Mouse (Mus musculus): ENCODE measurements around the gene Fam25c.
"Not testable (repeated sequence)": the region's sequence is repeated elsewhere in the genome, so short reads cannot be mapped to it uniquely, and the experiment has no call there.

The Fam25c gene

GRCm38 (mm10) chr14:34355301-34355700, at the start of gene Fam25c:
Gene Fam25c, minus strand, starts transcription at chr14:34355433.
- in situ Hi-C loops (cut with MseI, MboI), result no loop called here

GRCm38 (mm10) chr14:34403424-34403823, 48.2 kb upstream of the Fam25c start:
- in situ Hi-C loops (cut with MseI, MboI), result no loop called here

DNA sequence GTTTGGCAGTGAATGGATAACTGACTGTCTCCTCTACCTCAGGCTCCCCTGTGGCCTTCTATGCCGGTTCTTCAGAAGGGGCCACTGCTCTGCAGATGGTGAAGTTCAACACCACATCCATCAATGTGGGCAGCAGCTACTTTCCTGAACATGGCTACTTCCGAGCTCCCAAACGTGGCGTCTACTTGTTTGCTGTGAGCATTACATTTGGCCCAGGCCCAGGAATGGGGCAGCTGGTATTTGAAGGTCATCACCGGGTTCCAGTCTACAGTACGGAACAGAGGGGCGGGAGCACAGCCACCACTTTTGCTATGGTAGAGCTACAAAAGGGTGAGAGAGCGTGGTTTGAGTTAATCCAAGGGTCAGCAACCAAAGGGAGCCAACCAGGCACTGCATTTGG, 47.6 kb upstream of the Fam25c start:
- in situ Hi-C loops (cut with MseI, MboI), result no loop called here

- in situ Hi-C loops (cut with MseI, MboI), result no loop called here
Observed at GRCm38 (mm10) chr14:34401135-34401534, 45.9 kb upstream of the Fam25c start.

GRCm38 (mm10) chr14:34400021-34400420, 44.8 kb upstream of the Fam25c start:
- in situ Hi-C loops (cut with MseI, MboI), result no loop called here

GRCm38 (mm10) chr14:34399301-34399700, 44.1 kb upstream of the Fam25c start:
- in situ Hi-C loops (cut with MseI, MboI), result no loop called here

DNA sequence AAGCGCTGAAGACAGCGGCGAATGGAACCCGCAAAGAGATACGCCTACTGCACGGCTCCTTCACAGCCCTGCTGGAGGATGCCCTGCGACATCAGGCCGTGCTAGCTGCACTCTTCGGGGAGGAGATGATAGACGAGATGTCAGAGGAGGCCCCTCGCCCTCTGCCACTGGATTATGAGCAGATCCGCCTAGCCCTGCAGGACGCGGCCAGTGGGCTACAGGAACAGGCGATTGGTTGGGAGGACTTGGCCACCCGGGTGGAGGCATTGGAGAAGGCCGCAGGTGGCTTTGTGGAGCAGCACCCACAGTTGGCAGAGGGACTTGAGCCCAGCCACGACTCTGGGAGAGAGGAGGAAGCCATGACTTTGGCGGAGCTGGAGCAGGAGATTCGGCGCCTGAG, 43.7 kb upstream of the Fam25c start:
- in situ Hi-C loops (cut with MseI, MboI), result no loop called here

DNA sequence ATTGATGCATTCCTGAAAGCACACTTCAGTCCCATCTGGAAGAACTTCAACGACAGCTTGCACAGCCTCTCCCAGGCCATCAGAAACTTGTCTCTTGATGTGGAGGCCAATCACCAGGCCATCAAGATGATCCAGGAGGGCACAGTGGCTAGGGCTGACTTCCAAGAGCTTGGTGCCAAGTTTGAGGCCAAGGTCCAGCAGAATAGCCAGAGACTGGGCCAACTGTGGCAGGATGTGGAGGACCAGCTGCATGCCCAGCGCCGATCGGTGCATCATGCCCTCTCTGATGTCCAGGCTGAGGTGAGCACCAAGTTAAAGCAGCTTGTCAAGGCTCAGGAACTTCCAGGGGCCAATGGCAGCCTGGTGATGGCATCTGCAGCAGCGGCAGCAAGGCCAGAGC, 42.6 kb upstream of the Fam25c start:
- in situ Hi-C loops (cut with MseI, MboI), result no loop called here

- in situ Hi-C loops (cut with MseI, MboI), result no loop called here
Observed at GRCm38 (mm10) chr14:34393295-34393694, 38.1 kb upstream of the Fam25c start.

- in situ Hi-C loops (cut with MseI, MboI), result no loop called here
Observed at GRCm38 (mm10) chr14:34382921-34383704, 27.9 kb upstream of the Fam25c start.

- in situ Hi-C loops (cut with MseI, MboI), result no loop called here
Observed at GRCm38 (mm10) chr14:34378560-34379331, 23.5 kb upstream of the Fam25c start.

- in situ Hi-C loops (cut with MseI, MboI), result no loop called here
Observed at GRCm38 (mm10) chr14:34377121-34377520, 21.9 kb upstream of the Fam25c start.

DNA sequence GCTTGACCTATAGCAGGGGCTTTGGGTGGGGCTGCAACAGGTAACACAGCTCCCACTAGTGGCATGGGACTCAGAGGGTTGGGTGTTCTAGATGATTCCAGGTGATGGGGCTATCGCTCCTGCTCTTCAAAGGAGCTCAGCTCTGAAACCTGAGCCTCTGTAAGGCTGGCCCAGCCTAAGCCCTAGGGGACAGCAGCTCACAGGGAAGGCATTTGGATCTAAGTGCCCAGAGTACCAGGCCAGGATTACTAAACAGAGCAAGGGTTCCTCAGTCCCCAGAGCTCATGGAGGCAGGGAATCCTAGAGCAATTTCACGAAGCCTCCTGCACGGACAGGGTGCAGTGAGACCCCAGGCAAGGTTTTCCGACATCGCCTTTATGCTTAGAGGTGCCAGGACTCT, 20.7 kb upstream of the Fam25c start:
- in situ Hi-C loops (cut with MseI, MboI), result no loop called here

- in situ Hi-C loops (cut with MseI, MboI), result no loop called here
Observed at GRCm38 (mm10) chr14:34375415-34375904, 20.2 kb upstream of the Fam25c start, which contains the start of gene Mmrn2. Gene Mmrn2, plus strand, starts transcription at chr14:34375465.

DNA sequence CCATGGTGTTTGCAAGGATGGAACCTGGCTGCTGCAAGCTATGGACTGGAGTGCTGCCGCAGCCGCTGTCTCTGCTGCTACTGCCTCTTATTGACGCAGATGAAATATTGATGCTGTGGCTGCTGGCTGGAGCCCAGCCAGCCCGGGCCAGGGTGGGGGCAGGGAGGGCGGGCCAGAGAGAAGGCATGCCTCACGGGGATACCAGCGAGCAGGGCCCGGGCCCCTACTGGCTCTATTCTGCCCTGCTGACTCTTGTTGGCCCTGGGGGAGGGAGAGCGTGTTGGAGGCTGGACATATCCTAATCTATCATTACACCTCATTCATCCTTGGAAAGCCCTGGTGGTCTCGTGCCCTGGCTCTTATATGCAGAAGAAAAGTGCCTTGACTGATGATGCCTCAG, 19.3 kb upstream of the Fam25c start, which contains the start of gene Sncg:
Gene Sncg (minus strand): TSS at position 213 of the 400 bp plus-strand sequence.
- in situ Hi-C loops (cut with MseI, MboI), result no loop called here

- in situ Hi-C loops (cut with MseI, MboI), result no loop called here
Observed at GRCm38 (mm10) chr14:34373581-34373980, 18.3 kb upstream of the Fam25c start.

DNA sequence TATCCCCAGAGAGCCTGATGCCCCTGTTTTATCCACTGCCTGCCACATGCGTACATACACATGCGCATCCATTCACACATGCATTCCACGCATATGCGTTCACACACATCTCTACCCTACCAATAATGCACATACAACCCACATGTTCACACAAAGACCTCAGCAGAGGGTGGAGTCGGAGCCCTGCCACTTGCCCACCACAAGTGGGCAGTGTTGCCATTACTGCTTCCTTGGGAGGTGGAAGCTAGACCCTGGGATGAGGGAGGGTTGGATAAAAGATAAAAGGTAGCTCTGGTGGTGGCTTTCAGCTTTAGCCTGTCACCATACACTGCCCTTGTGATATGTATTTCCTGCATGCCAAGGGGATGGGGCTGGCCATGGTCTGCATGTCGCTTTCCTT, 17.4 kb upstream of the Fam25c start:
- in situ Hi-C loops (cut with MseI, MboI), result no loop called here

GRCm38 (mm10) chr14:34371763-34372162, 16.5 kb upstream of the Fam25c start:
- in situ Hi-C loops (cut with MseI, MboI), result no loop called here

GRCm38 (mm10) chr14:34370921-34371320, 15.7 kb upstream of the Fam25c start:
- in situ Hi-C loops (cut with MseI, MboI), result no loop called here

DNA sequence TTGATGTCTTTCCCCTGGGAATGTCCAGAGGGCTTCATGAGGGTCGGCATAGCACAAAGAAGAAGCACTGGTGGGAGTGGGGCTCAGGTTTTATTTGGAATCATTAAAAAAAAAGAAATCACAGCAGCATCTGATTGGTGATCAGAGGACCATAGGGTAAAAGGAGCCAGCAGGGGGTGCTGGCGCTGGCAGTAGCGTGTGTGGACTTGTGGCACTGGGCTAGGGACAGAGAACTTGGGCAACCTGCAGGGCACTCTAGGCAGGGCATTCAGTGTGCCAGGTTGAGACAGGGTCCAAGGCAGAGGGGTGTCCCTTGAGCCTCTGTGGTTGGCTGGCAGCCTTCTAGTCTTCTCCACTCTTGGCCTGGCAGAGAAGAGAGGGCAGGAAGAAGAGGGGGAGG, 15.0 kb upstream of the Fam25c start:
- in situ Hi-C loops (cut with MseI, MboI), result no loop called here

- in situ Hi-C loops (cut with MseI, MboI), result no loop called here
Observed at GRCm38 (mm10) chr14:34365147-34365507, 9.9 kb upstream of the Fam25c start.

DNA sequence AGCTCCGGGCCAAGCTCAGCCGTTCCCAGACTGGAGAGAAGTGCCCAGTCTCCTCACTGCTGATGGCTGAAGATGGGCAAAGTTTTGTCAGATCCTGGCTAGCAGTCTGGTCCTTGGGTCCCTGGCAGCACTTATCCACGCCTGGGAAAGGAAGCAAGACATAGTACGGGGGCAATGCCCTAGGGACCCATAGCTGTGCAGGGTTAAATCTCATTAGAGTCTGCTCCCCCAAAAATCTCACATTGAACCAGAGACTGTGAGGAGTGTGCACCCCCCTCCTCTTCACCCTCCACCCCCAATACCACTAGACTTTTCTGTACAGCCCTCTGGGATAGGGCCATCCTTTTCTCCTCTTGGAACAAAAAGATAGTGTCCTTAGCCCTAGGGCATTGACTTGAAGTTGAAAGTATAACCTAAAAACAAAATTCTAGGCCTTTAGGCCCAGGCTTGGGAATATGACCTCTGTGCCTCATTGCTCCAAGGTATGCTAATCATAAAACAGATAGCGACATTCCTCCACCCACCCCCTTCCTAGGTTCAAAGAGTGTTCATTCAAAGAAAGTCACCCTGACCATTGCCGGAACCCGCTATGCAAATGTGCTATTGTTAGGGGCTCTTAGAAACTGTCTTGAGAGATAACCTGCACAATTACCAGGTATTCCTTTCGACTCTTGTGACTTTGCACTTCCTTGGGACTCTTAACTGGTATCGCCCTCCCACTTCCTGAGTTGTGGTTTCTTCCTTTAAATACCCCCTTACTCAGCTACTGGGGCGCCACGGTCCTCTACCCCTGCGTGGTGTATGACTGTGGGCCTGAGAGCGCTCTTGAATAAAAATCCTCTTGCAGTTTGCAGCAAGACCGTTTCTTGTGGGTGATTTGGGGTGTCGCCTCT, 9.3 kb upstream of the Fam25c start:
- in situ Hi-C loops (cut with MseI, MboI), result not testable (repeated sequence)
